Mouse (Mus musculus) myocyte (in vitro differentiated cells): ENCODE data around the gene Sh2d7.

Experiments
- CEBPB ChIP-seq: IDR thresholded peaks from 2 replicates; pipeline ENCODE4 v1.6.1; 2011; ENCODE audit warnings: mild to moderate bottlenecking, moderate library complexity; ENCODE audit not compliant: poor library complexity, insufficient read depth, severe bottlenecking
- MAX ChIP-seq: IDR thresholded peaks from one replicate; pipeline ENCODE4 v1.6.1; 2011; ENCODE audit warnings: low read depth, mild to moderate bottlenecking, control low read depth
- MYOD1 ChIP-seq, 3 experiments: IDR thresholded peaks; one replicate each; pipeline ENCODE4 v1.6.1; 2011; ENCODE audit warnings: control low read depth in 2 of 3, low read depth in 2 of 3, mild to moderate bottlenecking in 2 of 3, moderate library complexity in 1 of 3; ENCODE audit not compliant: insufficient read length in 2 of 3, control insufficient read depth in 1 of 3
- MYOG ChIP-seq, 3 experiments: IDR thresholded peaks; one replicate each; pipeline ENCODE4 v1.6.1; 2011; ENCODE audit warnings: control low read depth in 2 of 3, low read depth in 2 of 3, mild to moderate bottlenecking in 2 of 3; ENCODE audit not compliant: insufficient read length in 2 of 3, control insufficient read depth in 1 of 3, insufficient read depth in 1 of 3
- POLR2A ChIP-seq: IDR thresholded peaks from one replicate; pipeline ENCODE4 v1.6.1; 2011; ENCODE audit warnings: low read depth, mild to moderate bottlenecking, control low read depth, moderate library complexity; ENCODE audit not compliant: insufficient read length
- USF1 ChIP-seq: IDR thresholded peaks from one replicate; pipeline ENCODE4 v1.6.1; 2011; ENCODE audit warnings: low read depth, mild to moderate bottlenecking, control low read depth, moderate library complexity

DNA sequence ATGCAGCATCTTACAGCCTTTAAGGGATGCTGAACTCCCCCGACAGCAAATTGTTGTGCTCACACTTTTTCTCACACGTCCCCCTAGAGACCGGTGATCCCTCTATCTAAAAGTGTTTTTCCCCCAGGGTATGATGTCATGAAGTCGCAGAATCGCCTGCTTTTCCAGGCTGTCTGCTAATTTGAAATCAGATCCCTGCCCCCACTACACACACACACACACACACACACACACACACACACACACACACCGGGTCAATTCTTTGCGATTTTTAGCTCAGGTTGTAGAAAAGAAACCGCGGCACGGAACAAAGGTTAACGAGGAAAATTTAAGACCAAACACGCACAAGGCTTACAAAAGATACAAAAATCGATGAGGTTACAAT is 36.7 kb upstream of the Sh2d7 start:
- TF ChIP-seq USF1 (no peak), POLR2A (no peak), MYOG (IDR thresholded peaks at IDR 0.05; ENCODE audit: control insufficient read depth in 1 of 3, insufficient read depth in 1 of 3, insufficient read length in 2 of 3, low read depth in 2 of 3) (no peak), MAX (no peak), MYOD1 (IDR thresholded peaks at IDR 0.05; ENCODE audit: control insufficient read depth in 1 of 3, insufficient read length in 2 of 3, low read depth in 2 of 3) (no peak), CEBPB (no peak)
